Mouse (Mus musculus) stomach, postnatal 0 days (tissue): Measurements from ENCODE around the gene Ttc39d.

Experiments
- CTCF ChIP-seq: IDR thresholded peaks from 2 replicates; pipeline ENCODE4 v1.5.1; 2016; ENCODE audit warnings: antibody characterized with exemption, low read depth, mild to moderate bottlenecking, moderate library complexity
- EP300 ChIP-seq: optimal IDR thresholded peaks from 2 replicates; pipeline ENCODE3; 2016; ENCODE audit warnings: antibody characterized with exemption

DNA sequence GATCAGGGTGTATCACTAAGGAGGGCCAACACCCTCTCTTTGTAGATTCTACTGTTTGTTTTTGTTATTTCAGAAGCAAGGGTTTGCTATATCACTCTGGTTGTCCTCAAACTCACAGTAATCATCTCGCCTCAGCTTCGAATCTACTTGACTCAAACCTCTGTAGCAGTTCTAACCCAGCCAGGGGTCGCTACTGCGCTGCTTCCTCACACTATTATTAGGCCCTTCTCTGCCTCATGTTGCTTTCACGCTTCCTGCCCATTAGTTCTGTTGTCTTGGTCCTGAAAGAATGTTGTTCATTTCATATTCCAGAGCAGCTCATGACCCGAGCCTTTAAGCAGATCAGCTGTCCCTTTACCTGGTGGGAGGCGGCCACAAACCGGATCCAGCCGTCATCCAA is 34.3 kb downstream of the Ttc39d start:
- TF ChIP-seq CTCF (no peak), EP300 (no peak)
